Comparison of ENCODE assay signal across 17 mouse cellular contexts in genomic region chr8:82383346-82383745, GRCm38 (mm10). TPM values are rescaled to one million over a fixed set of nuclear protein-coding genes. Genes with fewer than 3 reads are reported as not detected.
DNase-seq lines count a peak whose midpoint lies in the region; ATAC-seq and TF ChIP-seq lines count a peak whose summit lies in the region.
"Had no signal": no experiment of that assay in that cellular context is flagged by ENCODE, and none has a peak within 500 bp of the region (broad histone marks: within the 10 kb centered on the region; RNA-seq: fewer than 3 reads in every experiment).

No protein-coding gene starts in this region.

- TF ChIP-seq CTCF in liver, embryonic 14.5 days (IDR thresholded peaks at IDR 0.05; ENCODE audit: low read depth) = no peak
- no peak for TF ChIP-seq CTCF in MEL (IDR thresholded peaks at IDR 0.05 in 2 of 3, conservative IDR thresholded peaks at IDR 0.05 in 1 of 3; ENCODE audit: control insufficient read depth in 1 of 3, insufficient read depth in 1 of 3, low read depth in 2 of 3, low read length in 3 of 3, poor library complexity in 1 of 3, severe bottlenecking in 1 of 3)

- no peak overlapping the region for H3ac ChIP-seq in myocyte (ENCODE audit: control insufficient read depth, insufficient read length)

- TF ChIP-seq POLR2A in MEL (IDR thresholded peaks at IDR 0.05; ENCODE audit: control insufficient read depth in 1 of 2, insufficient read depth in 1 of 2, low read depth in 1 of 2, low read length in 2 of 2, poor library complexity in 1 of 2) (no peak), myocyte (IDR thresholded peaks at IDR 0.05; ENCODE audit: insufficient read length, low read depth) (no peak)

- no peak for TF ChIP-seq EP300 in liver, embryonic 14.5 days (IDR thresholded peaks at IDR 0.05; ENCODE audit: low read depth)
- TF ChIP-seq EP300 in MEL (IDR thresholded peaks at IDR 0.05; ENCODE audit: low read depth in 1 of 2, low read length in 2 of 2) = no peak

- no peak overlapping the region for H3K27ac ChIP-seq in liver, embryonic 14.5 days
- no peak overlapping the region for H3K27ac ChIP-seq in liver, embryonic 11.5 days (ENCODE audit: low read depth, low read length)
- H3K27ac ChIP-seq in MEL (ENCODE audit: control insufficient read depth, low read depth, low read length) = no peak overlapping the region
- H3K27ac ChIP-seq in intestine, embryonic 16.5 days (ENCODE audit: low read length) = no peak overlapping the region
- no peak overlapping the region for H3K27ac ChIP-seq in hindbrain, embryonic 12.5 days
- H3K27ac ChIP-seq: hindbrain, embryonic 13.5 days; left cerebral cortex, adult 2 months had no signal

- no peak overlapping the region for H3K4me2 ChIP-seq in liver, embryonic 14.5 days (ENCODE audit: low read depth)
- no peak overlapping the region for H3K4me2 ChIP-seq in liver, embryonic 11.5 days
- H3K4me2 ChIP-seq in intestine, embryonic 16.5 days (ENCODE audit: low read depth, low read length) = no peak overlapping the region
- no peak overlapping the region for H3K4me2 ChIP-seq in myocyte (ENCODE audit: low read depth)
- H3K4me2 ChIP-seq in hindbrain, embryonic 12.5 days (replicated peaks) = no peak overlapping the region
- H3K4me2 ChIP-seq: heart, embryonic 13.5 days; hindbrain, embryonic 13.5 days had no signal

- H3K4me3 ChIP-seq in liver, embryonic 14.5 days (ENCODE audit: insufficient read depth in 1 of 2, low read depth in 2 of 2, low read length in 2 of 2) = no peak overlapping the region
- H3K4me3 ChIP-seq in liver, embryonic 11.5 days (ENCODE audit: low read depth, low read length) = no peak overlapping the region
- no peak overlapping the region for H3K4me3 ChIP-seq in MEL (ENCODE audit: control insufficient read depth in 1 of 2, insufficient read depth in 1 of 2, low read depth in 2 of 2, low read length in 2 of 2)
- H3K4me3 ChIP-seq in intestine, embryonic 16.5 days (ENCODE audit: low read length) = no peak overlapping the region
- no peak overlapping the region for H3K4me3 ChIP-seq in myocyte
- no peak overlapping the region for H3K4me3 ChIP-seq in hindbrain, embryonic 12.5 days
- H3K4me3 ChIP-seq: heart, embryonic 13.5 days; hindbrain, embryonic 13.5 days; left cerebral cortex, adult 2 months had no signal

- H3K9ac ChIP-seq in liver, embryonic 14.5 days (replicated peaks) = no peak overlapping the region
- H3K9ac ChIP-seq in liver, embryonic 11.5 days (ENCODE audit: low read depth, low read length) = no peak overlapping the region
- H3K9ac ChIP-seq in MEL (ENCODE audit: control insufficient read depth, low read depth, low read length, poor library complexity, severe bottlenecking) = no peak overlapping the region
- no peak overlapping the region for H3K9ac ChIP-seq in intestine, embryonic 16.5 days (ENCODE audit: low read depth, low read length)
- no peak overlapping the region for H3K9ac ChIP-seq in hindbrain, embryonic 12.5 days
- H3K9ac ChIP-seq: heart, embryonic 13.5 days; hindbrain, embryonic 13.5 days had no signal

- H3K4me1 ChIP-seq in liver, embryonic 14.5 days (replicated peaks; ENCODE audit: control insufficient read depth in 2 of 2, insufficient read depth in 2 of 2, low read length in 1 of 2) = peaks cover 4 to 10% of the 10 kb centered on the region in 2 experiments; a peak in 2 of 4 replicates
- peaks cover 9% of the 10 kb centered on the region; the same call in 1 of the 2 replicates for H3K4me1 ChIP-seq in liver, embryonic 11.5 days (replicated peaks; ENCODE audit: control insufficient read depth, insufficient read depth, low read length)
- peaks cover 23 to 30% of the 10 kb centered on the region in 2 experiments for H3K4me1 ChIP-seq in MEL (ENCODE audit: control insufficient read depth in 1 of 2, insufficient read depth in 2 of 2, low read length in 2 of 2)
- H3K4me1 ChIP-seq in intestine, embryonic 16.5 days (ENCODE audit: control insufficient read depth, insufficient read depth, low read length) = peaks cover 4% of the 10 kb centered on the region; the same call in 1 of the 2 replicates
- no peaks in the 10 kb centered on the region for H3K4me1 ChIP-seq in hindbrain, embryonic 12.5 days

- peak in 1 of 3 experiments; percentile 40 for DNase-seq in liver, embryonic 14.5 days (ENCODE audit: low read depth in 3 of 3, low spot score in 3 of 3)
- DNase-seq in liver, embryonic 11.5 days (ENCODE audit: low spot score) = no peak
- peak; percentile 31 for DNase-seq in MEL (ENCODE audit: low read depth, low spot score)
- DNase-seq in embryo, embryonic 11 days = no peak
- no peak for DNase-seq in left cerebral cortex, adult 8-10 months (ENCODE audit: low spot score in 2 of 2)
- DNase-seq: B cell, adult 2 months; cerebellum, adult 18-20 months; gastrocnemius, postnatal 36 days; kidney, adult 18-20 months; thymus, postnatal 25 days had no signal

- no peaks in the 10 kb centered on the region for H3K36me3 ChIP-seq in liver, embryonic 14.5 days (replicated peaks; ENCODE audit: control insufficient read depth, insufficient read depth, low read depth)
- H3K36me3 ChIP-seq in liver, embryonic 11.5 days (ENCODE audit: control insufficient read depth, insufficient read depth, low read length) = no peaks in the 10 kb centered on the region
- H3K36me3 ChIP-seq in MEL (ENCODE audit: control insufficient read depth in 1 of 2, insufficient read depth in 2 of 2, low read length in 2 of 2) = peaks cover 0 to 36% of the 10 kb centered on the region in 2 experiments; a peak in 2 of 4 replicates
- no peaks in the 10 kb centered on the region for H3K36me3 ChIP-seq in intestine, embryonic 16.5 days (ENCODE audit: control insufficient read depth, insufficient read depth, low read length)
- no peaks in the 10 kb centered on the region for H3K36me3 ChIP-seq in myocyte (ENCODE audit: control insufficient read depth, insufficient read depth)
- no peaks in the 10 kb centered on the region for H3K36me3 ChIP-seq in hindbrain, embryonic 12.5 days
- H3K36me3 ChIP-seq: G1E; heart, embryonic 13.5 days; hindbrain, embryonic 13.5 days had no signal

- no peaks in the 10 kb centered on the region for H3K9me3 ChIP-seq in liver, embryonic 14.5 days (ENCODE audit: control insufficient read depth, low read length)
- H3K9me3 ChIP-seq in liver, embryonic 11.5 days (ENCODE audit: control insufficient read depth, low read length) = no peaks in the 10 kb centered on the region
- H3K9me3 ChIP-seq in MEL (replicated peaks; ENCODE audit: insufficient read depth, low read length) = no peaks in the 10 kb centered on the region
- no peaks in the 10 kb centered on the region for H3K9me3 ChIP-seq in intestine, embryonic 16.5 days (ENCODE audit: control insufficient read depth, low read length)
- no peaks in the 10 kb centered on the region for H3K9me3 ChIP-seq in hindbrain, embryonic 12.5 days (replicated peaks)
- H3K9me3 ChIP-seq: G1E; heart, embryonic 13.5 days; hindbrain, embryonic 13.5 days had no signal

- no peaks in the 10 kb centered on the region for H3K79me2 ChIP-seq in MEL (ENCODE audit: control insufficient read depth, insufficient read depth, low read length, poor library complexity)
- no peaks in the 10 kb centered on the region for H3K79me2 ChIP-seq in myocyte (ENCODE audit: control insufficient read depth, insufficient read depth)

- 21% methylated on average over 3 of the region's 3 CpGs for WGBS in liver, embryonic 14.5 days (ENCODE audit: insufficient replicate concordance)
- WGBS in liver, embryonic 11.5 days = 55% methylated on average over 3 of the region's 3 CpGs
- WGBS in intestine, embryonic 16.5 days = 70% methylated on average over 3 of the region's 3 CpGs
- WGBS in hindbrain, embryonic 12.5 days = 85% methylated on average over 3 of the region's 3 CpGs

- no peak for TF ChIP-seq RAD21 in MEL (IDR thresholded peaks at IDR 0.05; ENCODE audit: low read depth, low read length)

- peak; percentile 48; the same call in 1 of the 2 replicates for ATAC-seq in liver, embryonic 14.5 days (ENCODE audit: insufficient read depth)
- no peak for ATAC-seq in liver, embryonic 11.5 days (replicated peaks; ENCODE audit: low FRiP score)
- peak; percentile 50; the same call in 1 of the 2 replicates for ATAC-seq in intestine, embryonic 16.5 days
- no peak for ATAC-seq in hindbrain, embryonic 12.5 days (ENCODE audit: low FRiP score)

- H3K27me3 ChIP-seq in liver, embryonic 14.5 days (ENCODE audit: control insufficient read depth, insufficient read depth, low read length) = no peaks in the 10 kb centered on the region
- no peaks in the 10 kb centered on the region for H3K27me3 ChIP-seq in liver, embryonic 11.5 days (replicated peaks; ENCODE audit: control insufficient read depth, insufficient read depth, low read length)
- H3K27me3 ChIP-seq in MEL (ENCODE audit: control insufficient read depth in 1 of 2, insufficient read depth in 2 of 2, low read length in 2 of 2) (no peaks in the 10 kb centered on the region), myocyte (ENCODE audit: control insufficient read depth, insufficient read depth, insufficient read length) (no peaks in the 10 kb centered on the region)
- no peaks in the 10 kb centered on the region for H3K27me3 ChIP-seq in intestine, embryonic 16.5 days (replicated peaks; ENCODE audit: control insufficient read depth, insufficient read depth, low read length)
- no peaks in the 10 kb centered on the region for H3K27me3 ChIP-seq in hindbrain, embryonic 12.5 days
- H3K27me3 ChIP-seq: heart, embryonic 13.5 days; hindbrain, embryonic 13.5 days had no signal

TF ChIP-seq in MEL, 35 proteins besides CTCF, POLR2A, EP300 and RAD21 (continues in another document):
- no peak for TF ChIP-seq ETS1 (IDR thresholded peaks at IDR 0.05; ENCODE audit: low read depth, low read length)
- TF ChIP-seq POLR2AphosphoS5 (IDR thresholded peaks at IDR 0.05; ENCODE audit: borderline replicate concordance, low read depth, low read length) = no peak
- TF ChIP-seq ZC3H11A (IDR thresholded peaks at IDR 0.05; ENCODE audit: low read depth, low read length) = no peak

TF ChIP-seq in myocyte, 11 proteins besides CTCF, POLR2A, EP300 and RAD21:
- no peak for TF ChIP-seq MAX (IDR thresholded peaks at IDR 0.05; ENCODE audit: low read depth)
- peak; percentile 54; the same call in 1 of the 2 replicates for TF ChIP-seq CEBPB (IDR thresholded peaks at IDR 0.05; ENCODE audit: insufficient read depth, poor library complexity, severe bottlenecking)
- no peak for TF ChIP-seq MYOG (IDR thresholded peaks at IDR 0.05; ENCODE audit: control insufficient read depth in 1 of 3, insufficient read depth in 1 of 3, insufficient read length in 2 of 3, low read depth in 2 of 3)

RNA-seq across cellular contexts. Expression of gene Il15, which starts 19.7 kb away (rescaled TPM):
- polyA plus RNA-seq in liver, embryonic 14.5 days (2012; rRNA removed) = 2.9 and 3.0 TPM in 2 replicates
- polyA plus RNA-seq in liver, embryonic 14.5 days (2014; fragmentation: Nextera tagmentation; extraction: Ambion mirVana) = 2.9 and 5.6 TPM in 2 replicates
- 3.1 and 4.5 TPM in 2 replicates for polyA plus RNA-seq in liver, embryonic 11.5 days (2014; fragmentation: Nextera tagmentation; extraction: Ambion mirVana)
- not detected in 2 replicates for total RNA-seq in MEL (2012; rRNA removed)
- not detected for polyA plus RNA-seq in MEL (2012; ENCODE audit: insufficient read depth in 1 of 2, insufficient read length in 2 of 2, low read depth in 1 of 2, low replicate concordance in 2 of 2, missing spikeins in 1 of 2)
- polyA plus RNA-seq in intestine, embryonic 16.5 days (2015; fragmentation: Nextera tagmentation; extraction: Ambion mirVana) = 11.3 and 12.1 TPM in 2 replicates
- polyA plus RNA-seq in myocyte (2012; fragmentation: generic; extraction: Trizol) = 0.12 TPM
- polyA plus RNA-seq in hindbrain, embryonic 12.5 days (2016; fragmentation: Nextera tagmentation; extraction: Ambion mirVana) = 1.2 and 3.6 TPM in 2 replicates
- total RNA-seq in left cerebral cortex, adult 8-10 months (2022) = 1 to 10 TPM; 2.0 to 4.2 (median 3.2) TPM
- polyA plus RNA-seq: G1E had no signal

Comparison
In these comparisons a context has a peak if more than half of its experiments do, and no peak if none do; other contexts are left out.
1. ATAC-seq: peak in liver, embryonic 14.5 days (single experiment) and intestine, embryonic 16.5 days (single experiment); none in liver, embryonic 11.5 days (single experiment) and hindbrain, embryonic 12.5 days (single experiment).